In the genomic region with DNA sequence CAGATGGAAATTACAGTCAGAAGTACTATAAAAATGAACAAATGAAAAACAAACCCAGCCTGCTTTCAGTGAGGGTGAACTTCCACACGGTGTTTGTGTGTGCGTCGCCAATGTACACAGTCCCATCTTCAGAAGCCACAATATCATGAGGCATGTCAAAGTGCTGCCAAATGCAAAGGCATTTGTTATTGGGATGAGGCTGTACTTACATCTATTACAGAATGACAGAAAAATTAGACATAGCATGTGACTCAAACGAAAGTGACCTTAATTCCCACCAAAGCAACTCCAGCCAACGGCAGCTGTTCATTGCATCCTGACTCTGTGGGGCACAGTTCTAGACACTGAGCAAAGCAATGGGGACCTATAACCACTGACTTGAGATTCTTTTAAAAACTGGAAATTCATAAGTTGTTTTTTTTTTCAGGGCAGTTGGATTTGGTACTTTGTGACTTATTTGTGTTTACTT, we compare ENCODE assay signal across 9 mouse cellular contexts.
DNase-seq lines count a peak whose midpoint lies in the region; ATAC-seq and TF ChIP-seq lines count a peak whose summit lies in the region.
"Had no signal": no experiment of that assay in that cellular context is flagged by ENCODE, and none has a peak within 500 bp of the region (broad histone marks: within the 10 kb centered on the region; RNA-seq: fewer than 3 reads in every experiment).

No protein-coding gene starts in this region.

- H3K27ac ChIP-seq in heart, embryonic 11.5 days (ENCODE audit: low read depth, low read length), result no peak overlapping the region
- 0 out of 2 replicates have a peak overlapping the region, but pooled peaks have one; percentile 33 for H3K27ac ChIP-seq in limb, embryonic 14.5 days (replicated peaks; ENCODE audit: low read depth, low read length)
- no peak overlapping the region for H3K27ac ChIP-seq in limb, embryonic 10.5 days
- H3K27ac ChIP-seq in embryonic fibroblast, embryonic 13.5 days (ENCODE audit: insufficient read depth, low read length), result peak overlapping the region; percentile 13; the same call in 1 of the 2 replicates
- H3K27ac ChIP-seq in heart, postnatal 0 days (ENCODE audit: low read depth), result peak overlapping the region; percentile 65

- no peak overlapping the region for H3K4me3 ChIP-seq in heart, embryonic 11.5 days (ENCODE audit: low read depth, low read length)
- no peak overlapping the region for H3K4me3 ChIP-seq in limb, embryonic 14.5 days (replicated peaks; ENCODE audit: low read length)
- no peak overlapping the region for H3K4me3 ChIP-seq in limb, embryonic 10.5 days
- no peak overlapping the region for H3K4me3 ChIP-seq in embryonic fibroblast, embryonic 13.5 days (ENCODE audit: insufficient read depth, low read length)
- H3K4me3 ChIP-seq in heart, postnatal 0 days (ENCODE audit: low read depth, low read length), result no peak overlapping the region

- no peak overlapping the region for H3K9ac ChIP-seq in heart, embryonic 11.5 days (ENCODE audit: low read depth, low read length)
- H3K9ac ChIP-seq in limb, embryonic 14.5 days (ENCODE audit: low read depth, low read length, severe bottlenecking), result no peak overlapping the region
- no peak overlapping the region for H3K9ac ChIP-seq in heart, postnatal 0 days (replicated peaks; ENCODE audit: low read depth, low read length)

- no peak overlapping the region for H3K4me2 ChIP-seq in heart, embryonic 11.5 days
- H3K4me2 ChIP-seq in limb, embryonic 14.5 days (replicated peaks; ENCODE audit: low read depth, low read length, severe bottlenecking), result no peak overlapping the region
- 0 out of 2 replicates have a peak overlapping the region, but pooled peaks have one; percentile 2 for H3K4me2 ChIP-seq in heart, postnatal 0 days (ENCODE audit: low read depth, low read length)
- H3K4me2 ChIP-seq: liver, embryonic 11.5 days had no signal

- peaks cover 7% of the 10 kb centered on the region for H3K36me3 ChIP-seq in heart, embryonic 11.5 days (ENCODE audit: control insufficient read depth, insufficient read depth, low read length)
- 0 out of 2 replicates have a peak, but pooled peaks cover 4% of the 10 kb centered on the region for H3K36me3 ChIP-seq in limb, embryonic 14.5 days (ENCODE audit: control insufficient read depth, insufficient read depth, low read length)
- H3K36me3 ChIP-seq in limb, embryonic 10.5 days, result no peaks in the 10 kb centered on the region
- peaks cover 64% of the 10 kb centered on the region for H3K36me3 ChIP-seq in heart, postnatal 0 days (replicated peaks; ENCODE audit: control insufficient read depth, insufficient read depth, low read length)

- no peaks in the 10 kb centered on the region for H3K4me1 ChIP-seq in heart, embryonic 11.5 days (ENCODE audit: control insufficient read depth, insufficient read depth, low read length)
- peaks cover 5% of the 10 kb centered on the region; the same call in 1 of the 2 replicates for H3K4me1 ChIP-seq in limb, embryonic 14.5 days (ENCODE audit: control insufficient read depth, insufficient read depth, low read length)
- H3K4me1 ChIP-seq in limb, embryonic 10.5 days, result no peaks in the 10 kb centered on the region
- no peaks in the 10 kb centered on the region for H3K4me1 ChIP-seq in embryonic fibroblast, embryonic 13.5 days (ENCODE audit: control insufficient read depth, insufficient read depth, low read length)
- no peaks in the 10 kb centered on the region for H3K4me1 ChIP-seq in heart, postnatal 0 days (ENCODE audit: control insufficient read depth, insufficient read depth)

- 88% methylated on average over 5 of the region's 5 CpGs for WGBS in heart, embryonic 11.5 days (ENCODE audit: insufficient replicate concordance)
- WGBS in limb, embryonic 14.5 days, result 84% methylated on average over 5 of the region's 5 CpGs
- 96% methylated on average over 5 of the region's 5 CpGs for WGBS in limb, embryonic 10.5 days
- 59% methylated on average over 5 of the region's 5 CpGs for WGBS in heart, postnatal 0 days

- no peak for TF ChIP-seq EP300 in heart, postnatal 0 days (IDR thresholded peaks at IDR 0.05; ENCODE audit: low read depth)

- no peak for ATAC-seq in heart, embryonic 11.5 days (replicated peaks; ENCODE audit: insufficient number of reproducible peaks, low FRiP score, low TSS enrichment)
- no peak for ATAC-seq in limb, embryonic 14.5 days (ENCODE audit: low FRiP score, low read depth)
- peak; percentile 57 for ATAC-seq in heart, postnatal 0 days (ENCODE audit: insufficient read depth, low read depth)

- H3K27me3 ChIP-seq in heart, embryonic 11.5 days (ENCODE audit: control insufficient read depth, insufficient read depth, low read length), result no peaks in the 10 kb centered on the region
- no peaks in the 10 kb centered on the region for H3K27me3 ChIP-seq in limb, embryonic 14.5 days (ENCODE audit: control insufficient read depth, insufficient read depth, low read length)
- no peaks in the 10 kb centered on the region for H3K27me3 ChIP-seq in limb, embryonic 10.5 days (ENCODE audit: low read depth, poor library complexity, severe bottlenecking)
- H3K27me3 ChIP-seq in heart, postnatal 0 days (ENCODE audit: control insufficient read depth, insufficient read depth, low read length), result no peaks in the 10 kb centered on the region

- H3K9me3 ChIP-seq in heart, embryonic 11.5 days (replicated peaks; ENCODE audit: control insufficient read depth, low read length), result no peaks in the 10 kb centered on the region
- H3K9me3 ChIP-seq in limb, embryonic 14.5 days (ENCODE audit: control insufficient read depth, low read length), result no peaks in the 10 kb centered on the region
- H3K9me3 ChIP-seq in limb, embryonic 10.5 days (replicated peaks), result no peaks in the 10 kb centered on the region; the same call in 1 of the 2 replicates
- no peaks in the 10 kb centered on the region for H3K9me3 ChIP-seq in heart, postnatal 0 days (replicated peaks; ENCODE audit: control insufficient read depth, low read length)

- no peak for TF ChIP-seq CTCF in embryonic fibroblast, embryonic 13.5 days (IDR thresholded peaks at IDR 0.05; ENCODE audit: borderline replicate concordance, insufficient read depth, low read length)
- TF ChIP-seq CTCF in heart, postnatal 0 days (IDR thresholded peaks at IDR 0.05; ENCODE audit: low read depth), result no peak

- peak; percentile 9 for DNase-seq in heart, adult 8-10 months (ENCODE audit: low spot score)
- DNase-seq in limb, embryonic 14.5 days (ENCODE audit: low spot score), result no peak
- DNase-seq in limb, embryonic 10.5 days (ENCODE audit: low spot score), result no peak
- DNase-seq in heart, postnatal 0 days (ENCODE audit: low spot score), result peak; percentile 39
- DNase-seq in urinary bladder, postnatal 10 days (ENCODE audit: low spot score), result no peak
- DNase-seq: gastrocnemius, postnatal 36 days had no signal

- TF ChIP-seq POLR2A in limb, embryonic 14.5 days (IDR thresholded peaks at IDR 0.05; ENCODE audit: borderline replicate concordance, extremely low read depth, insufficient read depth, insufficient read length), result no peak
- TF ChIP-seq POLR2A in embryonic fibroblast, embryonic 13.5 days (IDR thresholded peaks at IDR 0.05; ENCODE audit: low read depth, low read length), result no peak

Comparison
In these comparisons a context has a peak if more than half of its experiments do, and no peak if none do; other contexts are left out.
1. H3K27ac ChIP-seq: peak in limb, embryonic 14.5 days (single experiment), embryonic fibroblast, embryonic 13.5 days (single experiment) and heart, postnatal 0 days (single experiment); none in heart, embryonic 11.5 days (single experiment) and limb, embryonic 10.5 days (single experiment).
2. DNase-seq: peak in heart, adult 8-10 months (single experiment) and heart, postnatal 0 days (single experiment); none in limb, embryonic 14.5 days (single experiment), limb, embryonic 10.5 days (single experiment) and urinary bladder, postnatal 10 days (single experiment).